21 mouse cellular contexts compared by ENCODE assay signal in genomic region chr2:104540286-104540685, GRCm38 (mm10). TPM values are rescaled to one million over a fixed set of nuclear protein-coding genes. Genes with fewer than 3 reads are reported as not detected.
A peak's percentile ranks its signal among the peaks of the same experiment; 100 is the strongest.
DNase-seq lines count a peak whose midpoint lies in the region; ATAC-seq and TF ChIP-seq lines count a peak whose summit lies in the region.
"Had no signal": no experiment of that assay in that cellular context is flagged by ENCODE, and none has a peak within 500 bp of the region (broad histone marks: within the 10 kb centered on the region; RNA-seq: fewer than 3 reads in every experiment).

No protein-coding gene starts in this region.

- no peak overlapping the region for H3K9ac ChIP-seq in liver, adult 2 months (ENCODE audit: low read depth, low read length)
- H3K9ac ChIP-seq in liver, embryonic 11.5 days (ENCODE audit: low read depth, low read length) = no peak overlapping the region

- no peaks in the 10 kb centered on the region for H3K36me3 ChIP-seq in liver, adult 2 months (ENCODE audit: control insufficient read depth, insufficient read depth, low read length)
- no peaks in the 10 kb centered on the region for H3K36me3 ChIP-seq in liver, embryonic 11.5 days (ENCODE audit: control insufficient read depth, insufficient read depth, low read length)
- H3K36me3 ChIP-seq: G1E had no signal

- peak; percentile 26 for DNase-seq in adrenal gland, adult 2 months
- DNase-seq in adrenal gland, postnatal 14 days = no peak
- peak; percentile 7 for DNase-seq in adrenal gland, adult 8-10 months
- no peak for DNase-seq in adrenal gland, postnatal 4 days (ENCODE audit: low spot score in 2 of 2)
- DNase-seq in liver, adult 2 months (ENCODE audit: extremely low read depth, low read depth, low spot score) = peak; percentile 72
- no peak for DNase-seq in liver, embryonic 11.5 days (ENCODE audit: low spot score)
- DNase-seq: adrenal gland, postnatal 10 days; adrenal gland, postnatal 25 days; B cell, adult 2 months; cerebellum, adult 11 months; cerebellum, adult 11-12 months; cerebellum, adult 18-20 months; cerebellum, adult 2 months; cerebellum, adult 8-10 months; cerebellum, adult 9-10 months; cerebellum, adult 9-11 months had no signal

- H3K4me1 ChIP-seq in liver, adult 2 months (ENCODE audit: control insufficient read depth, insufficient read depth, low read length) = peaks cover 7% of the 10 kb centered on the region
- H3K4me1 ChIP-seq in liver, embryonic 11.5 days (replicated peaks; ENCODE audit: control insufficient read depth, insufficient read depth, low read length) = no peaks in the 10 kb centered on the region

- H3K4me2 ChIP-seq in liver, embryonic 11.5 days = no peak overlapping the region

- no peak overlapping the region for H3K27ac ChIP-seq in liver, adult 2 months (replicated peaks; ENCODE audit: insufficient read depth, low read depth, low read length)
- H3K27ac ChIP-seq in liver, embryonic 11.5 days (ENCODE audit: low read depth, low read length) = no peak overlapping the region

- no peak for TF ChIP-seq CTCF in liver, adult 2 months (IDR thresholded peaks at IDR 0.05; ENCODE audit: low read depth, low read length)

- no peaks in the 10 kb centered on the region for H3K27me3 ChIP-seq in liver, adult 2 months (ENCODE audit: control insufficient read depth, insufficient read depth, low read length)
- H3K27me3 ChIP-seq in liver, embryonic 11.5 days (replicated peaks; ENCODE audit: control insufficient read depth, insufficient read depth, low read length) = no peaks in the 10 kb centered on the region
- H3K27me3 ChIP-seq: CH12.LX, Patski had no signal

- TF ChIP-seq POLR2A in liver, adult 2 months (IDR thresholded peaks at IDR 0.05; ENCODE audit: extremely low read depth, insufficient read depth, low read length) = no peak

- H3K79me2 ChIP-seq in liver, adult 2 months (ENCODE audit: control insufficient read depth, insufficient read depth, low read length) = no peaks in the 10 kb centered on the region

- 0 out of 2 replicates have a peak, but pooled peaks cover 2% of the 10 kb centered on the region for H3K9me3 ChIP-seq in liver, embryonic 11.5 days (ENCODE audit: control insufficient read depth, low read length)
- H3K9me3 ChIP-seq: G1E had no signal

- WGBS in liver, adult 2 months = 8% methylated on average over 2 of the region's 2 CpGs
- WGBS in liver, embryonic 11.5 days = 57% methylated on average over 2 of the region's 2 CpGs

- no peak overlapping the region for H3K4me3 ChIP-seq in liver, adult 2 months (ENCODE audit: insufficient read depth, low read depth, low read length)
- no peak overlapping the region for H3K4me3 ChIP-seq in liver, embryonic 11.5 days (ENCODE audit: low read depth, low read length)

- ATAC-seq in liver, embryonic 11.5 days (replicated peaks; ENCODE audit: low FRiP score) = no peak
- ATAC-seq: activated CD4-positive, CD25-positive, alpha-beta regulatory T cell, adult 4 months; CD4-positive, CD25-positive, alpha-beta regulatory T cell, adult 4 months; Patski had no signal

RNA-seq across cellular contexts. Expression of gene Hipk3, which starts 46.0 kb away (rescaled TPM):
- total RNA-seq in adrenal gland, adult 2 months (2021) = 100 to 1,000 TPM; 116 to 136 TPM
- 28.8 and 30.6 TPM in 2 replicates for polyA plus RNA-seq in adrenal gland, adult 2 months (2012; rRNA removed)
- 176 and 225 TPM in 2 replicates for total RNA-seq in adrenal gland, postnatal 14 days (2021)
- 100 to 1,000 TPM; 116 to 141 (median 135) TPM for total RNA-seq in adrenal gland, adult 8-10 months (2022)
- total RNA-seq in adrenal gland, postnatal 4 days (2021) = 100 to 1,000 TPM; 119 to 129 TPM
- total RNA-seq in liver, adult 2 months (2014; rRNA removed) = 41.0 and 52.2 TPM in 2 replicates
- polyA plus RNA-seq in liver, adult 2 months (2012; rRNA removed) = 14.9 and 17.9 TPM in 2 replicates
- polyA plus RNA-seq in liver, embryonic 11.5 days (2014; fragmentation: Nextera tagmentation; extraction: Ambion mirVana) = 17.4 and 18.3 TPM in 2 replicates

RNA-seq across cellular contexts. Expression of gene Cstf3, which starts 50.0 kb away (rescaled TPM):
- 10 to 100 TPM; 29.7 to 49.6 TPM for total RNA-seq in adrenal gland, adult 2 months (2021)
- 2.9 and 3.9 TPM in 2 replicates for polyA plus RNA-seq in adrenal gland, adult 2 months (2012; rRNA removed)
- total RNA-seq in adrenal gland, postnatal 14 days (2021) = 30.7 and 42.6 TPM in 2 replicates
- 10 to 100 TPM; 36.0 to 48.4 (median 38.8) TPM for total RNA-seq in adrenal gland, adult 8-10 months (2022)
- total RNA-seq in adrenal gland, postnatal 4 days (2021) = 10 to 100 TPM; 47.4 to 48.9 TPM
- total RNA-seq in liver, adult 2 months (2014; rRNA removed) = 10.5 and 11.8 TPM in 2 replicates
- 5.1 and 5.2 TPM in 2 replicates for polyA plus RNA-seq in liver, adult 2 months (2012; rRNA removed)
- 57.7 and 65.1 TPM in 2 replicates for polyA plus RNA-seq in liver, embryonic 11.5 days (2014; fragmentation: Nextera tagmentation; extraction: Ambion mirVana)

Comparison
In these comparisons a context has a peak if more than half of its experiments do, and no peak if none do; other contexts are left out.
1. DNase-seq: peak in adrenal gland, adult 2 months (single experiment), adrenal gland, adult 8-10 months (single experiment) and liver, adult 2 months (single experiment); none in adrenal gland, postnatal 14 days (single experiment), adrenal gland, postnatal 4 days (0 of 2) and liver, embryonic 11.5 days (single experiment).